Mouse (Mus musculus): Measurements from ENCODE around the gene Coro6.

DNA sequence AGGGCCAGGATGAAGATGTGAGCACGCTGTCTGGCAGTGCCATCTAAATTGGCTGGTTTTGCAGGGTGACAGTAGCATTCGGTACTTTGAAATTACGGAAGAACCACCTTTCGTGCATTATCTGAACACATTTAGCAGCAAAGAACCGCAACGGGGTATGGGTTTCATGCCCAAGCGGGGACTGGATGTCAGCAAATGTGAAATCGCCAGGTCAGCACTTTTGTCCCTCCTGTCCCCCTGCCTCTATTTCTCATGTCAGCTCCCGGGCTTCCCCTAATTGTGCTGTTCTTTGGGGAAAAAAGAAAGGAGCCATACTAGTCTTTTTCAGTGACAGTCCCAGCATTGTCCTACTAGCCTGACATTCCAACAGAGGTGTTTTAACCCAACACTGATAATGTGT, 6.2 kb downstream of the Coro6 start:
- TF ChIP-seq CTCF (IDR thresholded peaks at IDR 0.05; ENCODE audit: borderline replicate concordance, control insufficient read depth, extremely low read depth, insufficient read depth, low read length, poor library complexity) (no peak), POLR2A (IDR thresholded peaks at IDR 0.05; ENCODE audit: control insufficient read depth, extremely low read depth, insufficient read depth, low read length, poor library complexity) (no peak)

All from thymus, adult 2 months (tissue).